Mouse (Mus musculus) gonadal fat pad, adult 2 months (tissue): ENCODE results near the gene Tmem131l. TPM values are rescaled to one million over a fixed set of nuclear protein-coding genes. Genes with fewer than 3 reads are reported as not detected.

ENCODE experiments used
- DNase-seq: peaks from one replicate; pipeline ENCODE4 v3.0.0-alpha.2; 2012; ENCODE audit warnings: low read depth
- polyA plus RNA-seq: library from polyadenylated mRNA; depleted of rRNA; stranded (reverse); fragments of >200 nt; gene quantifications from 2 replicates; pipeline ENCODE4 v1.2.3, GENCODE M21; 2012; rRNA removed

Tmem131l gene
- 18.8 and 19.0 TPM in 2 replicates for polyA plus RNA-seq

- DNase-seq: no peak
Observed at GRCm38 (mm10) chr3:84039646-84040475, at the start of gene Tmem131l. Gene Tmem131l (minus strand): TSS chr3:84040175.

DNA sequence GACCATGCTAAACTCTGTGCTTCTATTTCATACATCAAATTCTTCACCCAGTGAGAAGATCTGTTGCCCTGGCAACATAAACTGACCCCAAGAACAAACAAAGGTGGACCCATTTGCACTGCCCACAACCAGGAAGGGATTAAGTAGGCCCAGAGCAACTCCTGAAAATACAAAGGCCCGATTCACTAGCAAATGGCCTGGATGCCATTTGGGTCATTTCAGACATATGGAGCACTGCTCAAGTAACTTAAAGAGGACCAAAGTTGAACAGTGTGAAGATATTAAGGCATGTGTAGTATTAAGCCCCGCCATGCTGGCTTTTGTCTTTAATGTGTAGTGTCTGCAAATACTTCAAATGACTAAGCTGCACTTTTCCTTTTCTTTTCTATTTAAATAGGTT, 46.9 kb upstream of the Tmem131l start:
- no peak for DNase-seq

DNA sequence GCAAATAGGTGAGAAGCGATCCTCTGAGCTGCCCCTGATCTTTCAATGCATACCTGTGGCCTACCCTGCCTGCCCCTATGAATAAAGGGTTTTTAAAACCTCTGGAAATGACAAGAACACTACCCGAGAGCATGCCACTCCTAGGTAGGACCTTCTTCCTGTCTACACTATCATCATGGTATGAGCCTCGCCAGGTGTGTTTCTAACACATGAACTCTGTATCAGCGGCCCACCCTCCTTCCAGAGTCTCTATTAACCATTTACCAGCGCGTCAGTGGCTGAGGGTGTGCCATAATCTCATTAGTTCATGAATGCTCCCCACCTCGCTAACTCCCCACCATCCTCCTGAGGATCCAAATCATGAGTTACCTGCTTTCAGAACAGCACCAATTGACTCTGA, 46.4 kb upstream of the Tmem131l start:
- no peak for DNase-seq

DNA sequence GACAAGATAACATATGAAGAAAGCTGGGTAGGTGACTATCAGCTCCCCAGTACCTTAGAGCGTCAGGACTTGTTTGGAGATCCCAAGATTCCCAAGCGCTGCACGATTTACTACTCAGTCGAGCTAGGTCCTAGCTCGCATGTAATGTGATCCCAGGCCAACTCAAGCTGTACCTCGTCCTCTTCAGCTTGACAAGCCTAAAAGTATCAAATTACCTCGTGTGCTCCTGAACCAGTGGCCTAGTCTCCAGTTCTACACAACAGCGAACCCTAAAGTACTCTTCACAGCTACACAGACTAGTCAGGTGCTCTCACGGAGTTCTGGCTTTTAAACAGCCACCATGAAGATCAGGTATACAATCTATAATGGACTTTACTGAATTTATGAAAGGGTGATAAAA, 45.5 kb upstream of the Tmem131l start:
- DNase-seq: no peak

- DNase-seq: no peak
Observed at GRCm38 (mm10) chr3:84081208-84081722, 41.3 kb upstream of the Tmem131l start.

DNA sequence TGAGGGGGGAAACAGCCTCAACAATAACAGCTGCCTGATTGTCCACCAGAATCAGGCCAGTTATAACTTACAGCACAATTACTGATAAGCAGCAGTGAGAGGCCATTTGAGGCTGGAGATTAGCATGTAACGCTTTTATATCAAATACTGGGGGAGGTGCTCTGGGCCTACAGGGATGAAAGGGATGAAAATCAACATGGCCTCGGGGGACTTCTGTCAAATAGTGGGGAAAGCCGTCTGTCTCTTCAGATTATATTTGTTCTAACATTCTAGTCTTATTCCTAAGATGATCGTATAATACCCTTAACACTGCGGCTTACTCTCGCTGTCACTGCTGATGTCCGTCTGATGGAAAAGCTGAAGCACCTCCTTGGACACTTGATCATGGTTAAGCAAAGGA, 40.1 kb upstream of the Tmem131l start:
- no peak for DNase-seq

GRCm38 (mm10) chr3:84077505-84077904, 37.5 kb upstream of the Tmem131l start:
- no peak for DNase-seq

DNA sequence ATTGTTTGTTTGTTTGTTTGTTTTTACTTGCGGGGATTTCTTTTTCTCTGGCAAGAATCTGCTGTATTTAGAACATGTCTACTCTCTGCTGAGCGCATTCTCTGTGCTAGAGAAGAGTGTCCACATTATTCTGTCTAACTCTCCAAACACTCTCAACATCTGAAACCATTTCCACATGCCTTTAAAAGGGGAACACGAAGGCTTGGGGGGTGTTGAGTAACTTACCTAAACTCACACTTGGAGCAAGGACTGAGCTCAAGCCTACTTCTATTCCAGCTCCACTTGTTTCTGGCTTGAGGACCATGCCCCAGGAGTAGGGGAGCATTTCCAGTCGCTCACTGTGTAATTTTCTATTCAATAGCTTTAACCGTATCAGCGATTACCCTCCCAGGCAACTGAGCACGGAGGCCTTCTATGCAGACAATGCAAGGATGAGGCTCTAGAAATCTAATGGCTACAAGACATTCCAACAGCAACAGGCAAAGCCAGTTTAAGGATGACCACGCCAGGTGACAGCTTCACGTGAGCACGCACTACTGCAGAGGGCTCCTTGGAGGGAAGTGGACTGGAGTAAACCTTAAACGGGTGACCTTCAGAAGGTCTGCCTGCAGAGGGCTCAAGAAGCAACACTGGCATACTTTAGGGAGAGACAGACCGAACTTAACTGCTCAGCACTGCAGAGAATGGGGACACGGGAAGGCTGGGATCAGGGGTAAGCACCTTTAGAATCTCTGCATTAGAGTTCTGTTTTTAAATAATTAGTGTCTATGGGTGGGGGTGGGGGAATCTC, 36.8 kb upstream of the Tmem131l start:
- DNase-seq: no peak

- no peak for DNase-seq
Observed at GRCm38 (mm10) chr3:84075516-84075915, 35.5 kb upstream of the Tmem131l start.

DNA sequence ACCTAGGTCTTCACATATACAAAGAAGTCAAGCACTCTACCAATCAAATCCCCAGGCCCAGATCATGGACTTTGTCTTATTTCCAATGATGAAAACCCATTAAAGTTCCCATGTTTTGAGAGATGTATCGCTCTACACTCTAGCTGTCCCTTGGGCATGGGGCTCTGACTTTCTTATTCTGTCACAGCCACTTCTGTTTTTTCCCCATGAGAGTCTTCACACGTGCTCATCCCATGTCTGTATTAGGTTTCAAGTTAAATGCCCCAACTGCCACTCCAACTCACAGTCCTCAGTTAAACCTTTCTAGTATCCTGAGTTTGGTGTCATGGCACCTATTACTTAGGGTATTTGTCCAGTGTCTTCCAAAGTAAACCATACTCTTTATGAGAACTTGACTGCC, 34.8 kb upstream of the Tmem131l start:
- DNase-seq: no peak

GRCm38 (mm10) chr3:84071641-84072040, 31.7 kb upstream of the Tmem131l start:
- DNase-seq: no peak

GRCm38 (mm10) chr3:84070811-84071210, 30.8 kb upstream of the Tmem131l start:
- no peak for DNase-seq

DNA sequence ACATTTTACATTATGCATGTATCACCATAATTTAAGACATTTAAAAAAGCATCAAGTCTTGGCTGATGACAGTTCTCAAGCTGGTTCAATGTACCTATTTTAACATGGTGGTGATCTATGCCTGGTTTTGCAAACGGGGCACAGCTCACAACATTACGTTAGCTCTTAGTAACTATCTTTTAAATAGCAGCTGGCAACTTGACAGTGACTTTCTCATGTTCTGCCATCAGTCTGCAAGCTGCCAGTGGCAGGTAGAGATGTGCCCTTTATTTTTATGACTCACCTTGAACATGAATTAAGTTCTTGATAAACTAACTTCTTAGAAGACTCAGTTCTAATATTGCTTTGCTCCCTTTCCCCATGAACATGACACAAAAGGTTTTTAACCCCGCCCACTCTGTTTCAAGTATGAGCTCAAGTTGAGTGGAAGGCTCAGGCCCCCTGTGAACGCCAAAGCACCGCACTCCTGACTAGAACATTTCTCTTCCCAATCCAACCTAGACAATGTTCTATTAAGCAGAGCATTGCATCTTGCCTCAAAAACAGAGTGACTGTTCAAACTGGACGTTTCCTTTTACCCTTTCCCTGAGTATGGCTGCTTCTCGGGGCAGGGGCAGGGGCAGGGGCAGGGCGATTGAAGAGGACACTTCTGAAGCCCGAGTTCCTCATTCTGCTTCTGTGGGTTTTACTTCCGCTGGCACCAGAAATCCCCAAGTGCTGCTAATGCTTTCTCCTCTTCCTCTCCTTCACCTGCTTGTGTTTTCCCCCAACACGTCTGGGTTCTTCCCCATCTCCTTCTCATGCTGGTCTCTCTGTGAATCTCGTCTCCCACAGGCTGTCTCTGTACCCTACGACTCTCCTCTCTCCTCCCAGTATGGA, 29.1 kb upstream of the Tmem131l start:
- no peak for DNase-seq

- DNase-seq: no peak
Observed at GRCm38 (mm10) chr3:84065825-84066224, 25.9 kb upstream of the Tmem131l start.

DNA sequence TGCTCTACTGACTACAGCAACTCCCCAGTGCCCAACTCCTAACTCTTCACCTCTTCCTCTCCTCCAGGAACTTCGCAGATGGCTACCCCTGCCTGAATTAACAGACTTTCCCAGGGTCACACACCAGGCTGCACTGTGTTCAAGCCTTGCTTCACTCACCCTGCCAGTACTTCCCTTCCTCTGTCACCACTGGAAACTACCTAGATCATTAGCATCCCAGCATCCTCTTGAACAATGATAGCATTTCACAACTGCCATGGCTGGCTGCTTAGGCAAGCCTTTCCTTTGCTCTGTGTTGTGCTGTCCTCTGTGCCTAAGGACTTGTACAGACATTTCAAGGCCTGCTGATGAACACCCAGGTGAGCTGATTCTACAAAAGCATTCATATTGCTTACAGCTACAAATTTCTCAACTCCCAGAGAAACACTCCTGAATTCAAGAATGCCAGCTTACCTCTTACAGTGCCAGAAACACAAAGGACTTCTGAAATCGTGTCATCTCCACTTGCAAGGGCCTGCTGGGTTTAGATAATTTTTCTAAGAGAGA, 23.5 kb upstream of the Tmem131l start:
- DNase-seq: no peak

- no peak for DNase-seq
Observed at GRCm38 (mm10) chr3:84061523-84062453, 21.8 kb upstream of the Tmem131l start.

DNA sequence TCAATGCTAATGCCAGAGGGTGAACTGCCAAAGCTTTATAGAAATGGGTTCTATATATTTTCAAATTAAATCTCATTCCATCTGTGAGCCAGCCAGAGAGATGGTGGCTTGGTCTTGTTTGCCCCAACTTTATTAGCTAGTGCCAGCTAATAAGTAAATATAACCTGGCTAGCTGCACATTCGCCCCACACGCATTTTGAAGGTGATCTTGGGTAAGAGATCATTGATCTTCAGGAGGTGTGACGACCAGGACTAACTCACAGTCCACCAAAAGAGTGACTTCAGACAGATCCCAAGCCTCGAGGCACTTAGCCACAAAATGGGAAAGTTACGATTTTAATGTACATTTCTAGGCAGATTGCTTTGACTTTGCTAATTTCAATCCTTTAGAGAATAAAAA, 21.0 kb upstream of the Tmem131l start:
- DNase-seq: no peak

DNA sequence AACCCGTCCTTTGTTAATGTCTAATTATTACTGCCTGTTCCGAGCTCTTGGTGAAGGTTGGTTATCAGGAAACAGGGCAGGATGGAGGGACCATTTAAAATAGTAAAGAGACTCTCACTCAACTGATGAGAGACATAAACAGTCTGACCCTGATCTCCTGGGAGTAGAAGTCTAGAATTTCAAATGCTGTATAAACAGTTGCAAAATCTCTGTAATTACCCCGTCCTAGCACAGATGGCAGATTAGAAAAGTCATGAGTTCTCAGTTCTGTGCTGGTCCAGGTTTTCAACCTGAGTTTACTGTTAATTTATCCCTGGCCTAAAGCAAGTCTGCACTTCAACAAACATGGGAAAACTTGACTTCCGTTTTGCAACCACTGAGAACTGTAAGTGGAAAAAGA, 20.2 kb upstream of the Tmem131l start:
- DNase-seq: no peak

GRCm38 (mm10) chr3:84059676-84060075, 19.7 kb upstream of the Tmem131l start:
- no peak for DNase-seq

DNA sequence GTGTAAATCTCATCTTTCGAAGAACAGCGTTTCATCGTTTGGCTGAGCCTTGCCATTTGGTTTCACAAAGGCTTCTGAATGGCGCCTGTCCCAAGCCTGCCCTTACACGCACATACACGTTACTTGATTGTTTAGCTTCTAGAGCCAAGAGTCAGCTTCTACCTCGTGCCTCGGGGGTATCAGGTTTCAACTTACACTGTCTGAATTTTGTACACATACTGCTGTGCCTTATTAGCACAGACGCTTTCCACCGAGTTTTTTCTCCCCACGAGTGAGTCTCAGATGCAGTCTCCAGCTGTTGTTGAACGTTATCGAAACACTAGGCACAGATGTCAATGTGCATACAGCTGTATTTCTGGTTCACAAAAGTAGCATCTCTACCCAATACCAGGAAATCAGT, 19.3 kb upstream of the Tmem131l start:
- no peak for DNase-seq
